14 mouse cellular contexts compared by ENCODE assay signal in the genomic region with DNA sequence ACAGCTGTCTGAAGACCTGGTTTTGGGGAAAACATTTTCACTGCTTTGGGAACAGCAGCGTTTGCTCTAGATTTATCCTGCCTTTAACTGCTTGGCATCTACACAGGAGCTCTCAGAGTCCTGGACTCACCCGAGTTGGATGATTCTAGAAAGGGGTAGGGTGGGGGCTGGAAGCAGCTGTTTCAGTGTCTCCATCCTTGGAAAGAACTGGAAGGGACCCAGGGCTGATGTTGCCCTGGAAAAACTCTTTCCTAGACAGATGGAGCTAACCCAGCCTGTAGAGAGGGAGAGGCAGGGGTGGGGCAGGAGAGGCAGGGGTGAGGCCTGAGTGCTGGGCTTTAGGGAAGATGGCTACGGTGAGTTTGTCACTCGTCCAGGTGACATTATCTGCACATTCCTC. TPM values are rescaled to one million over a fixed set of nuclear protein-coding genes. Genes with fewer than 3 reads are reported as not detected.
DNase-seq lines count a peak whose midpoint lies in the region; ATAC-seq and TF ChIP-seq lines count a peak whose summit lies in the region.
"Had no signal": no experiment of that assay in that cellular context is flagged by ENCODE, and none has a peak within 500 bp of the region (broad histone marks: within the 10 kb centered on the region; RNA-seq: fewer than 3 reads in every experiment).

No protein-coding gene starts in this region.

- H3K27ac ChIP-seq in heart, adult 2 months = peak overlapping the region; percentile 8
- H3K27ac ChIP-seq in heart, embryonic 12.5 days (ENCODE audit: poor library complexity, severe bottlenecking) = no peak overlapping the region
- H3K27ac ChIP-seq in intestine, embryonic 16.5 days (ENCODE audit: low read length) = peak overlapping the region; percentile 68

- TF ChIP-seq EP300 in heart, adult 2 months (IDR thresholded peaks at IDR 0.05; ENCODE audit: insufficient read depth, low read depth, low read length) = no peak

- intact Hi-C loops in heart, adult 2 months (cut with DNase I) = no loop called here
- intact Hi-C loops in gastrocnemius, postnatal 14 days (cut with DNase I; ENCODE audit: low total_unique reads) = no loop called here
- intact Hi-C loops in left cerebral cortex, postnatal 36 days (cut with DNase I) = no loop called here

- no peaks in the 10 kb centered on the region for H3K9me3 ChIP-seq in heart, embryonic 12.5 days (replicated peaks)
- H3K9me3 ChIP-seq in intestine, embryonic 16.5 days (ENCODE audit: control insufficient read depth, low read length) = no peaks in the 10 kb centered on the region

- no peak for TF ChIP-seq CTCF in heart, adult 2 months (IDR thresholded peaks at IDR 0.05)

- H3K4me1 ChIP-seq in heart, adult 2 months (ENCODE audit: control insufficient read depth, insufficient read depth, low read length) = no peaks in the 10 kb centered on the region
- peaks cover 48% of the 10 kb centered on the region for H3K4me1 ChIP-seq in heart, embryonic 12.5 days (replicated peaks)
- H3K4me1 ChIP-seq in intestine, embryonic 16.5 days (ENCODE audit: control insufficient read depth, insufficient read depth, low read length) = peaks cover 39% of the 10 kb centered on the region

- no peak for TF ChIP-seq POLR2A in heart, adult 2 months (IDR thresholded peaks at IDR 0.05; ENCODE audit: insufficient read depth, low read depth, low read length)

- H3K9ac ChIP-seq in heart, adult 2 months (ENCODE audit: low read depth, low read length) = no peak overlapping the region
- no peak overlapping the region for H3K9ac ChIP-seq in heart, embryonic 12.5 days
- no peak overlapping the region for H3K9ac ChIP-seq in intestine, embryonic 16.5 days (ENCODE audit: low read depth, low read length)

- peak; percentile 52 to 59 for DNase-seq in heart, adult 2 months
- peak; percentile 99 for DNase-seq in adipocyte (ENCODE audit: low spot score)
- DNase-seq in gastrocnemius, postnatal 14 days = peak; percentile 75
- no peak for DNase-seq in left cerebral cortex, adult 9 months (ENCODE audit: low spot score in 2 of 2)
- no peak for DNase-seq in left cerebral cortex, postnatal 36 days (ENCODE audit: low spot score in 2 of 2)
- no peak for DNase-seq in cerebellum, postnatal 36 days
- DNase-seq: adrenal gland, adult 8-10 months; embryo, embryonic 11 days; kidney, adult 9 months; thymus, postnatal 14 days had no signal

- no peak for ATAC-seq in heart, embryonic 12.5 days (ENCODE audit: insufficient number of reproducible peaks, low FRiP score)
- ATAC-seq in intestine, embryonic 16.5 days = peak; percentile 43
- ATAC-seq: forebrain, embryonic 14.5 days had no signal

- H3K4me3 ChIP-seq in heart, adult 2 months = no peak overlapping the region
- H3K4me3 ChIP-seq in heart, embryonic 12.5 days = no peak overlapping the region
- H3K4me3 ChIP-seq in intestine, embryonic 16.5 days (ENCODE audit: low read length) = no peak overlapping the region

- no peaks in the 10 kb centered on the region for H3K36me3 ChIP-seq in heart, adult 2 months (ENCODE audit: control insufficient read depth, insufficient read depth, low read length)
- H3K36me3 ChIP-seq in heart, embryonic 12.5 days = no peaks in the 10 kb centered on the region
- H3K36me3 ChIP-seq in intestine, embryonic 16.5 days (ENCODE audit: control insufficient read depth, insufficient read depth, low read length) = no peaks in the 10 kb centered on the region

- no peak overlapping the region for H3K4me2 ChIP-seq in heart, embryonic 12.5 days
- no peak overlapping the region for H3K4me2 ChIP-seq in intestine, embryonic 16.5 days (ENCODE audit: low read depth, low read length)

- no peaks in the 10 kb centered on the region for H3K27me3 ChIP-seq in heart, adult 2 months (ENCODE audit: control insufficient read depth, insufficient read depth, low read length)
- H3K27me3 ChIP-seq in heart, embryonic 12.5 days (replicated peaks) = no peaks in the 10 kb centered on the region
- H3K27me3 ChIP-seq in intestine, embryonic 16.5 days (replicated peaks; ENCODE audit: control insufficient read depth, insufficient read depth, low read length) = no peaks in the 10 kb centered on the region

- 42% methylated on average over 4 of the region's 4 CpGs for WGBS in heart, adult 2 months
- 60% methylated on average over 4 of the region's 4 CpGs for WGBS in heart, embryonic 12.5 days
- 46% methylated on average over 4 of the region's 4 CpGs for WGBS in intestine, embryonic 16.5 days

- no peaks in the 10 kb centered on the region for H3K79me2 ChIP-seq in heart, adult 2 months (replicated peaks; ENCODE audit: control insufficient read depth, insufficient read depth, low read length)

RNA-seq across cellular contexts. Expression of gene Afap1l2, which starts 23.8 kb away (rescaled TPM):
- total RNA-seq in heart, adult 2 months (2021) = 1 to 10 TPM; 3.6 TPM
- 1.8 and 2.9 TPM in 2 replicates for polyA plus RNA-seq in heart, adult 2 months (2012; rRNA removed)
- 0.92 and 1.1 TPM in 2 replicates for polyA plus RNA-seq in heart, embryonic 12.5 days (2016; fragmentation: Nextera tagmentation; extraction: Ambion mirVana)
- 10 to 100 TPM in 1 of 2 experiments, 1 to 10 TPM in 1; 6.0 to 11.0 TPM for total RNA-seq in gastrocnemius, postnatal 14 days (2021)
- polyA plus RNA-seq in intestine, embryonic 16.5 days (2015; fragmentation: Nextera tagmentation; extraction: Ambion mirVana) = 16.5 and 16.9 TPM in 2 replicates
- total RNA-seq in left cerebral cortex, postnatal 36 days (2021) = 10 to 100 TPM in 1 of 2 experiments, 1 to 10 TPM in 1; 6.7 to 10.2 TPM
- total RNA-seq: monocyte, adult 5-6 weeks had no signal

Comparison
In these comparisons a context has a peak if more than half of its experiments do, and no peak if none do; other contexts are left out.
1. DNase-seq: peak in heart, adult 2 months (2 of 2), adipocyte (single experiment) and gastrocnemius, postnatal 14 days (single experiment); none in left cerebral cortex, adult 9 months (0 of 2), left cerebral cortex, postnatal 36 days (0 of 2) and cerebellum, postnatal 36 days (0 of 2).